Mouse (Mus musculus): ENCODE data around the gene Zfp967. TPM values are rescaled to one million over a fixed set of nuclear protein-coding genes. Genes with fewer than 3 reads are reported as not detected.
"Not testable (repeated sequence)": the region's sequence is repeated elsewhere in the genome, so short reads cannot be mapped to it uniquely, and the experiment has no call there.

The Zfp967 gene
- total RNA-seq (2015; ENCODE audit: low replicate concordance), result 4.6 TPM in 1 of 2 replicates, not detected in the other
- not detected in 2 replicates for total RNA-seq (2017; ENCODE audit: low replicate concordance)

DNA sequence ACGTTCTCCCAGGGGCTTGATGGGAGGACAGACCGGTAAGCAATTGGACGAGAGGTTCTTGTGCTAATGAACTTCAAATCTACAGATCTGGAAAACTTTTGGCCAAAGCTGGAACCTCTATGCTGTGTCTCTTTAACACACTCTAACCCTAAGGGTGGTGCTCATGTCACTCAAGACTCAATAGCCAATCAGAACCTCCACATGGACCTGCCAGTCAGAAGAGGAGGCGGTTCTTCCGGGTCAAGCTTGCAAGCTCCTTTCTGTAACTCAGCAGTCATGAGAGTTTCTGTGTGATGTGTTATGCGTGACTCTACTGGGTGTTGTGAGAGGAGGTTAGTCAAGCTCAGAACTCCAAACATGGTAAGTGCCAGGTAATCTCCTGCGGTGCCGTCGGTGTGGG is at the start of gene Zfp967:
Gene Zfp967 (plus strand): TSS at position 301 of the 400 bp plus-strand sequence.
- ATAC-seq (replicated peaks; ENCODE audit: low FRiP score, poor library complexity, severe bottlenecking), result not testable (repeated sequence)

DNA sequence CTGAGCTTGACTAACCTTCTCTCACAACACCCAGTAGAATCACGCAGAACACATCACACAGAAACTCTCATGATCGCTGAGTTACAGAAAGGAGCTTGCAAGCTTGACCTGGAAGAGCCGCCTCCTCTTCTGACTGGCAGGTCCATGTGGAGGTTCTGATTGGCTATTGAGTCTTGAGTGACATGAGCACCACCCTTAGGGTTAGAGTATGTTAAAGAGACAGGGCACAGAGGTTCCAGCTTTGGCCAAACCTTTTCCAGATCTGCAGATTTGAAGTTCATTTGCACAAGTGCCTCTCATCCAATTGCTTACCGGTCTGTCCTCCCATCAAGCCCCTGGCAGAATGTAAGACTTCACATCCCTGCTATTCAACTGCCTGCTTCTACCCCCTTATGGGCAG is 34.2 kb upstream of the Zfp967 start, which contains the start of gene Gm14434:
Gene Gm14434 (minus strand): TSS at position 101 of the 400 bp plus-strand sequence.
- ATAC-seq (replicated peaks; ENCODE audit: low FRiP score, poor library complexity, severe bottlenecking), result not testable (repeated sequence)

Other genes starting within 250 kb of the Zfp967 start
- not detected in 2 replicates for gene Gm11009, start 201.6 kb upstream of the Zfp967 start, total RNA-seq (2015; ENCODE audit: low replicate concordance)
- gene Gm11009, start 201.6 kb upstream of the Zfp967 start, total RNA-seq (2017; ENCODE audit: low replicate concordance), result not detected in 2 replicates
- gene Gm14435, start 97.5 kb upstream of the Zfp967 start, total RNA-seq (2015; ENCODE audit: low replicate concordance), result not detected in 2 replicates
- gene Gm14435, start 97.5 kb upstream of the Zfp967 start, total RNA-seq (2017; ENCODE audit: low replicate concordance), result not detected in 2 replicates
- gene Gm14434, start 34.3 kb upstream of the Zfp967 start, total RNA-seq (2015; ENCODE audit: low replicate concordance), result 6.7 TPM in 1 of 2 replicates, not detected in the other
- 5.9 TPM in 1 of 2 replicates, not detected in the other for gene Gm14434, start 34.3 kb upstream of the Zfp967 start, total RNA-seq (2017; ENCODE audit: low replicate concordance)
- gene Gm14308, start 115.3 kb downstream of the Zfp967 start, total RNA-seq (2015; ENCODE audit: low replicate concordance), result not detected in 2 replicates
- gene Gm14308, start 115.3 kb downstream of the Zfp967 start, total RNA-seq (2017; ENCODE audit: low replicate concordance), result not detected in 2 replicates
- gene Zfp973, start 149.5 kb downstream of the Zfp967 start, total RNA-seq (2015; ENCODE audit: low replicate concordance), result 3.8 TPM in 1 of 2 replicates, not detected in the other
- gene Zfp973, start 149.5 kb downstream of the Zfp967 start, total RNA-seq (2017; ENCODE audit: low replicate concordance), result 0.38 and 2.4 TPM in 2 replicates
- gene Gm14305, start 187.3 kb downstream of the Zfp967 start, total RNA-seq (2015; ENCODE audit: low replicate concordance), result not detected in 2 replicates
- gene Gm14305, start 187.3 kb downstream of the Zfp967 start, total RNA-seq (2017; ENCODE audit: low replicate concordance), result 0.39 and 4.7 TPM in 2 replicates